Mouse (Mus musculus) urinary bladder, postnatal 36 days (tissue): Measurements from ENCODE around the gene Gm13277.
"Not testable (repeated sequence)": the region's sequence is repeated elsewhere in the genome, so short reads cannot be mapped to it uniquely, and the experiment has no call there.

Experiments
- DNase-seq, 2 experiments: peaks; one replicate each; pipeline ENCODE4 v3.0.0; 2022; ENCODE audit warnings: low spot score in 2 of 2, mixed read lengths in 1 of 2

Gene Gm13277

GRCm38 (mm10) chr4:88788402-88788801 is at the start of gene Gm13277:
Gene Gm13277 (plus strand): TSS chr4:88788632.
- peak; percentile 34 to 72 for DNase-seq

GRCm38 (mm10) chr4:88739036-88739435 is 49.4 kb upstream of the Gm13277 start:
- no peak for DNase-seq

- DNase-seq, result no peak
Observed at GRCm38 (mm10) chr4:88741426-88741825, 47.0 kb upstream of the Gm13277 start.

GRCm38 (mm10) chr4:88742771-88743371 is 45.6 kb upstream of the Gm13277 start:
- DNase-seq, result no peak

GRCm38 (mm10) chr4:88744207-88744606 is 44.2 kb upstream of the Gm13277 start:
- DNase-seq, result no peak

GRCm38 (mm10) chr4:88749926-88750325 is 38.5 kb upstream of the Gm13277 start:
- no peak for DNase-seq

GRCm38 (mm10) chr4:88754818-88755340 is 33.6 kb upstream of the Gm13277 start, which contains the start of gene Gm13271:
Gene Gm13271 (plus strand): TSS chr4:88754868.
- DNase-seq, result peak; percentile 70 to 76

- DNase-seq, result peak in 1 of 2 experiments; percentile 18
Observed at GRCm38 (mm10) chr4:88756581-88757513, 31.6 kb upstream of the Gm13277 start.

GRCm38 (mm10) chr4:88757628-88758031 is 30.8 kb upstream of the Gm13277 start:
- peak; percentile 88 to 92 for DNase-seq

GRCm38 (mm10) chr4:88758751-88759150 is 29.7 kb upstream of the Gm13277 start:
- not testable (repeated sequence) for DNase-seq

GRCm38 (mm10) chr4:88759610-88760268 is 28.7 kb upstream of the Gm13277 start, which contains the start of gene Gm13283:
Gene Gm13283 (plus strand): TSS chr4:88760119.
- DNase-seq, result peak; percentile 18 to 32

- peak; percentile 53 to 78 for DNase-seq
Observed at GRCm38 (mm10) chr4:88760431-88760830, 28.0 kb upstream of the Gm13277 start.

GRCm38 (mm10) chr4:88761776-88762175 is 26.7 kb upstream of the Gm13277 start:
- DNase-seq, result peak; percentile 66 to 69

GRCm38 (mm10) chr4:88762341-88762740 is 26.1 kb upstream of the Gm13277 start:
- not testable (repeated sequence) for DNase-seq

- peak; percentile 18 to 57 for DNase-seq
Observed at GRCm38 (mm10) chr4:88763384-88764018, 24.9 kb upstream of the Gm13277 start.

GRCm38 (mm10) chr4:88773534-88773933 is 14.9 kb upstream of the Gm13277 start, which contains the start of gene Gm13290:
Gene Gm13290 (plus strand): TSS chr4:88773834.
- DNase-seq, result not testable (repeated sequence)

- DNase-seq, result not testable (repeated sequence)
Observed at GRCm38 (mm10) chr4:88776622-88777021, 11.8 kb upstream of the Gm13277 start, which contains the start of gene Gm13289. Gene Gm13289 (plus strand): TSS chr4:88776922.

GRCm38 (mm10) chr4:88779550-88779949 is 8.9 kb upstream of the Gm13277 start, which contains the start of gene Gm13272:
Gene Gm13272 (plus strand): TSS chr4:88779850.
- DNase-seq, result not testable (repeated sequence)

GRCm38 (mm10) chr4:88780320-88780719 is 8.1 kb upstream of the Gm13277 start:
- not testable (repeated sequence) for DNase-seq

- not testable (repeated sequence) for DNase-seq
Observed at GRCm38 (mm10) chr4:88781831-88782230, 6.6 kb upstream of the Gm13277 start, which contains the start of gene Ifnz. Gene Ifnz (plus strand): TSS chr4:88782131.

- DNase-seq, result peak in 1 of 2 experiments; percentile 7
Observed at GRCm38 (mm10) chr4:88782335-88782734, 6.1 kb upstream of the Gm13277 start.
